Mouse (Mus musculus) T-helper 17 cell (primary cell): ENCODE measurements around the gene Stum.

Source experiments
- in situ Hi-C, 2 experiments: fragments of 300-600 bp; cut with MboI, MseI; formaldehyde crosslinking; loops; 1 replicate in 1 of 2; 2 replicates in 1 of 2; pipeline ENCODE4 v1.15.1; 2025; ENCODE audit warnings: high pct_unique_total_duplicates in 2 of 2

Stum gene

GRCm38 (mm10) chr1:180499766-180500165 is 16.5 kb upstream of the Stum start:
- in situ Hi-C loops = no loop called here

DNA sequence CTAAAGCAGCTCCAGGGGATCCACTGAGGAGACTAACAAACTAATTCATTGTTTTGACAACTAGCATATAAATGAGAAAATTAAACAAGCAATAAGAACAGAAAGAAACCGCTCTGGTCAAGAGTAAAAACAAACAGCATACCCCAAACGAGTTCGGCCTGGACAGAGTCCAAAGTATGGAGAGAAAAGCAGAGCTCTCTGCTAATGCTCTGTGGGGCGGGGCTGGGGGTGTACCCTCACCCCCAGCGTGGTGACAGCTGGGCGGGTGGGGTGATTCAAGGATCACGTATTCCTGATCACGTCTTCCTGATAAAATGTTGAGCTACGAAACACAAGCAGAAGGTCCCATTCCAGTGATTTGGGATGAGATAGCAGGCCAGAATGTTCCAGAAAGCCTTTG is 9.5 kb upstream of the Stum start:
- in situ Hi-C loops = no loop called here

DNA sequence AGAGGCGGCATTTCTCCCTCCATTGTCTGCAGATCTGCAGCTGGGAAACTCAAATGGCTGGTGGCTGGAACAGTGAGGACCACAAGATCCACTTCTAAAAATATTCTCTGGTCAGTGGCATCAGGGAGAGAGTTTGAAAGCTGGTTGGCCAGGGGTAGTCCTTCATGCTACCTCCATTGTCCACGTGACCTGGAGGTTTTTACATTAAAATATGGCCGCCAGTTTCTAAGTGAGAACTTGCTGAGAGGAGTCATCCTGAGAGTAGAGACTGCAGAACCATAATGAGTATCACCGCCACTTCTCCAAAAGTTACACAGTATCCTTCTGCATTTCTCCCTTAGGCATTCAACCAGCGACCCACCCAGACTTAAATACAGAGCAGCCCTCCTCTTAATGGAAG is 2.0 kb upstream of the Stum start:
- in situ Hi-C loops = loop anchor here in 1 of 2 experiments (10.0 kb wide), 1 partner anchor 51 kb away; no protein-coding TSS in a partner anchor

DNA sequence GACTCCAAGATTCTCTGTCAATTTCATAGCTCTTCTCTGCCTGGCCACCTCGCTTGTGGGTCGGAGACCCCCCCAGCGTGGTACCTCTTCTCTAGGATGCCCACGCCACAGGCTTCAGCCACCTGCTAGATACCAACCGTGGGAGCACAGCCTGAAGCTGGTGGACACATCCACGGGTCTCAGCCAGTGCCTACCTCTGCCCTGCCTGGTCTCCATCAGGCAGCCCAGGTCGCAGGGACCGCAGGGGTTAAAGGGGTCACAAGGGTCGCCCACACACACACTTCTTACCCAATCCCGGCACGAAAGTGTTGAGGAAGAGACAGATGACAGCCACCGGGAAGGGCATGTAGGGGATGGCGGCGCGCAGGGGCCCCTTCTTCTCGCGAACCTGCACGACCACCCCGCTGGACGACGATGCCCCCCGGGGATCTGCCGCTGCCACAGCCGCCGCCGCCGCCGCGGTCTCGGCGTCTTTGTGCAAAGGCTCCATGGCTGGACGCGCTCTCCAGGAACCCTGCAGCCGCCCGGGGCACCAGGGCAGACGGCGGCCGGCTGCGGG is 385 bp downstream of the Stum start:
- in situ Hi-C loops = loop anchor here in 1 of 2 experiments (10.0 kb wide), 1 partner anchor 48 kb away; no protein-coding TSS in a partner anchor

GRCm38 (mm10) chr1:180481956-180482355 is 1.3 kb downstream of the Stum start:
- in situ Hi-C loops = loop anchor here in 1 of 2 experiments (10.0 kb wide), 1 partner anchor 47 kb away; no protein-coding TSS in a partner anchor

GRCm38 (mm10) chr1:180481331-180481730 is 2.0 kb downstream of the Stum start:
- in situ Hi-C loops = loop anchor here in 1 of 2 experiments (10.0 kb wide), 1 partner anchor 47 kb away; no protein-coding TSS in a partner anchor

GRCm38 (mm10) chr1:180480325-180480724 is 3.0 kb downstream of the Stum start:
- in situ Hi-C loops = loop anchor here in 1 of 2 experiments (10.0 kb wide), 1 partner anchor 46 kb away; no protein-coding TSS in a partner anchor

DNA sequence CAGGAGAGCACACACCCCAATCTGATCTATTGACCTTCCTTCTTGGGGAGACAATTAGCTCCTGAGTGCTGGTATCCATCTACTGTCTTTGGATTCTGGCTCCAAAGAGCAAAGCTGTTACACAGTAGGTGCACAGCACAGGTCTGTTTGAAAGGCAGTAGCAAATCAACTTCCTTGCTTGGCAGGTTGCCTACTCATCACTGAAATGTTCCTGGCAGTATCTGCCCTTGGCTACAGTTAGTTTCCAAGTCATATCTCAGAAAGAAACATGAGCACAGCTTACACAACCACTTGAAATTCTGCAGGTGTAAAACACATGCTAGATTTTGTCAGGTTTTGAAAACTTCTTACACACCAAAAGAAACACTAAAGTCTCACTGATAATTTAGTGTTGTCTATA is 9.7 kb downstream of the Stum start:
- in situ Hi-C loops = no loop called here

DNA sequence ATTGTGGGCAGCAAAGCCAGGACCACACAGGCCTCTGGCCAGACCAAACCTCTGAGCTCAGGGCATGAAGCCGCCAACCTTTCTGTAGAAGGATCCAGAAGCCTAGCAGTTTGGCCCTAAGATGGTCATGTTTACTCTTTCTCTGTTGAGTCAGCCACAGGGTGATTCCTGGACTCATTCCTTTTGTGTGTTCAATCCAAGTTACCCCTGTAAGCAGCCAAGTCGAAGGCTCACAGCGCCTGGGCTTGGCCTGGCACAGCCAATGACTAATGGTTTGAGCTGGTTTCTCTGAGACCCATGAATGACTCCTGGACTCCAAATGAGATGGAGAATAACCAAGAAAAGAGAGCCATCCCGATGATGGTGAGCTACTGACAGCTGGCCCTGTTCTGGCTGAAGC is 15.3 kb downstream of the Stum start:
- in situ Hi-C loops = no loop called here

GRCm38 (mm10) chr1:180465620-180466019 is 17.7 kb downstream of the Stum start:
- in situ Hi-C loops = no loop called here

- in situ Hi-C loops = no loop called here
Measured at GRCm38 (mm10) chr1:180464357-180464756, 18.9 kb downstream of the Stum start.

DNA sequence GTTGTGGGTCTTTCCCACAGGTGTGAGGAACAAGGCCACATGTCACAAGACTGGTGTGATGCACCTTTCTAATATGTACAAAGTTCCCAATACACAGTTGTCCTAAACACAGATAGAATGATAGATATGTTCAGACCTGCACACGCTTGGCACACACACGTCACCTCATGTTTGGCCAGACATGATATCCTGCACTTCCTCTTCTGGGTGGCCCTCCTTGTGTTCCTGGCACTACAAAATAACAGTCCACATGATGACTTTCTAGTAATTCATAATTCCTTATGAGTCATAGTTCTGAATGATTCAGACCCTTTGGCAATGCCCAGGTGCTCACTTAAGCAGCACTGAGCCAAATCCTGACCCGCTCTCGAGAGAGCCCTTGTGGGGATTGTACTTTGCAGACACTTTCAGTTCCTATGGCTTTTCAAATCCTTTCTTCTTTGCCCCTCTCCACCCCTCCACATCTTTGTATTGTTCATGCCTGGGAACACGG is 20.3 kb downstream of the Stum start:
- in situ Hi-C loops = no loop called here

DNA sequence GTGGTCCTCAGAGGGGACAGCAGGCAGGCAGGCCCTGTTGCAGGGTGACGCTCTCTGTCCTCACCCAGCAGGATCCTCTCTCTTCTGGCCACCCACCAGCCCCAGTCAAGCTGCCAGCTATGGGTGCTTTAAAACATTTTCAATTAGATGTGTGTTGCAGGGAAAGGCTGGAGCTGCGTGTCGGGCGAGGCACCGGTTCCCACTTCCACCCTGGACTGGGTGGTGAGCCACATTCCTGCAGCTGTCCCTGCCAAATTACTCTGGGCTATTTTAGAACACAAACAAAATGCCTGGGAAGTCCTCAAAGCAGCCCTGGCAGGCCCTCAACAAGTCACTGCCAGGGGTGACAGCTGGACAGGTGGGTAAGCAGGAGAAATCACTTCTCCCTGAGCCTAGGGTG is 20.9 kb downstream of the Stum start:
- in situ Hi-C loops = no loop called here

- in situ Hi-C loops = no loop called here
Measured at GRCm38 (mm10) chr1:180460721-180461120, 22.6 kb downstream of the Stum start.

DNA sequence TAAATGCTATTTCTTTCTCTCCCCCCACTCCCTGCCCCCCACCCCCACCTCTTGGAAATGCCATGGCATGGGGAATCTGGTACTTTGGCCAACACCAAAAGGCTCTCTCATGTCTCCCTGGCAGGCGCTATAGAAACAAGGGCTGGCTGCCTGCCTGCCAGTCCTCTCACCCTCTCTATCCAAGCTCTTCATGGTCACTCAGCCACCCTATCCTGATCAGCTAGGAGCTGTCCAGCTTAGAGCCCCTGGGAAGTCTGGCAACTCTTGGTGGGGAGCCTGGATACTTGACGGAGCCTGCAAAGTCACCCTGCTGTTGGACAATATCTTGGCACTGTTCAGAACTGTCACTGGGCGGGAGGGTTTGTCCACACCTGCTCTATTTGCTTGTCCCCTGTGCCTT is 24.6 kb downstream of the Stum start:
- in situ Hi-C loops = no loop called here

DNA sequence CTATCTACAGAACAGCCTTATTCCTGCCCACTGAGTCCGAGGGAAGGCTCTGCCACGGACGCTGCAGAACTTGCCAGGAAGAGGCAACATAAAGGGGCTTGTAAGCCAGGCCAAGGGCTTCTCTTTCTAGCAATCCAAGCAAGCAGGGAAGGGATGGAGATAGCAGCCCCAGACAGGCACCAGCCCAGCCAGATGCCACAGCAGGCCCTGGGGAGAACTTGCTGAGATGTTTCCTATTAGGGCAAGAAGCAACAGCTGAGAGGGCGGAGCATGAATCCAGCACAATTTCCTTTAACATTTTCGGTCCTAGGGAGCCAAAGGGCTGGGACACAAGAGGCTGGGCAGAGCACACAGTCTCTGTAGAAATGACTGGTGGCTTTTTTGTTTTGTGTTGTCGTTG is 25.0 kb downstream of the Stum start:
- in situ Hi-C loops = no loop called here

- in situ Hi-C loops = loop anchor here in 1 of 2 experiments (10.0 kb wide), 1 partner anchor 605 kb away; no protein-coding TSS in a partner anchor
Measured at GRCm38 (mm10) chr1:180449641-180450040, 33.7 kb downstream of the Stum start.

- in situ Hi-C loops = loop anchor here in 1 of 2 experiments (10.0 kb wide), 1 partner anchor 600 kb away; no protein-coding TSS in a partner anchor
Measured at GRCm38 (mm10) chr1:180444411-180444810, 38.9 kb downstream of the Stum start.

- in situ Hi-C loops = loop anchor here (5.0 to 10.0 kb wide), 2 partner anchors 45 to 103 kb away; partner anchors contain the start of gene Stum (in 1 of the 2)
Measured at GRCm38 (mm10) chr1:180439496-180439895, 43.8 kb downstream of the Stum start.

GRCm38 (mm10) chr1:180434925-180435324 is 48.4 kb downstream of the Stum start:
- in situ Hi-C loops = loop anchor here (5.0 to 10.0 kb wide), 3 partner anchors 50 to 332 kb away; partner anchors contain the start of gene Stum (in 1 of the 2)

DNA sequence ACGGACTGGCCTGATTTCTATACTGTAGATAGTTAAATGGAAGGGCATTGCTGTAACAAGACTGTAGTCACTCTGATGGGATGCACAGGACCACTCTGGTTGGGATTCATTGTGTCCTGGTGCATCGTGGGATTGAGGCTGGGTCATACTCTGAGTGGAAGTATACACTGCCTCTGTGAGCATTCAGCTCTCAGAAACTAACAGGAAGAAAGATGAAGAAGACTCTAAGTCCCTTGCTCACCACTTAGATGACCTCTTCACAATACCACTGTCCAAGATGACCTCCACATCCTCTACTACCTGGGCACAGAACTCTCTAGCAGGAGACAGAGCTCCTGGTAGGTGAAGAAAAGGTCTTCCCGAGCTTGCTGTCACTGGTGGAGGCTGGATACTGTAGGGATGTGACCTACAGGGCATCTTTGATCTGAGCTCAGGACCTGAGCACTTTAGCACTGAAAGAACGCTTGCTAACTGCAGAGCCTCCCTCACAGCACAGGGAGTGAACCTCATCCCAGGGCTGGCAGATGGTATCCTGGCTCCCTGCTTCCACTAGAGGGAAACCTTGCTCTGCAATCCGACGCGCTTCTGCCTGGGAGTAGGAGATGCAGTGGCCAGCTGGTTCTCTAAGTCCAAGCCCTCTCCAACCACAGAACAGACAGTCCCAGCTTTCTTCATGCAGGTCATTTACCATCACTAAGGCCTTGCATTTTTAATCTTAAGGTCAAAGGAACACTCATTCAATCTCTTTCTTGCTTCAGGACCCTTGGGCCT is 49.3 kb downstream of the Stum start:
- in situ Hi-C loops = loop anchor here in 1 of 2 experiments (5.0 to 10.0 kb wide), 2 partner anchors 51 to 333 kb away; partner anchors contain the start of gene Stum

- in situ Hi-C loops = loop anchor here in 1 of 2 experiments (5.0 to 10.0 kb wide), 2 partner anchors 52 to 334 kb away; partner anchors contain the start of gene Stum
Measured at GRCm38 (mm10) chr1:180433098-180433538, 50.2 kb downstream of the Stum start.
